Mouse (Mus musculus): ENCODE measurements around the gene Mrpl30. TPM values are rescaled to one million over a fixed set of nuclear protein-coding genes. Genes with fewer than 3 reads are reported as not detected.

The Mrpl30 gene
- total RNA-seq, 1 experiment from 2014 or later, result 220 TPM

GRCm38 (mm10) chr1:37894606-37895005 is 4.3 kb downstream of the Mrpl30 start:
- no peak for ATAC-seq (replicated peaks; ENCODE audit: low read depth, poor library complexity, severe bottlenecking)

GRCm38 (mm10) chr1:37899816-37900215 is 9.5 kb downstream of the Mrpl30 start:
- no peak for ATAC-seq (replicated peaks; ENCODE audit: low read depth, poor library complexity, severe bottlenecking)

- ATAC-seq (replicated peaks; ENCODE audit: low read depth, poor library complexity, severe bottlenecking), result no peak
Observed at GRCm38 (mm10) chr1:37900288-37900687, 10.0 kb downstream of the Mrpl30 start.

GRCm38 (mm10) chr1:37903178-37903577 is 12.9 kb downstream of the Mrpl30 start:
- ATAC-seq (replicated peaks; ENCODE audit: low read depth, poor library complexity, severe bottlenecking), result peak; percentile 88

- ATAC-seq (replicated peaks; ENCODE audit: low read depth, poor library complexity, severe bottlenecking), result no peak
Observed at GRCm38 (mm10) chr1:37912751-37913150, 22.5 kb downstream of the Mrpl30 start.

GRCm38 (mm10) chr1:37916393-37916792 is 26.1 kb downstream of the Mrpl30 start, which contains the start of gene Lyg2:
TSS of gene Lyg2 (minus strand) at chr1:37916493.
- no peak for ATAC-seq (replicated peaks; ENCODE audit: low read depth, poor library complexity, severe bottlenecking)

GRCm38 (mm10) chr1:37917666-37918065 is 27.4 kb downstream of the Mrpl30 start:
- no peak for ATAC-seq (replicated peaks; ENCODE audit: low read depth, poor library complexity, severe bottlenecking)

- ATAC-seq (replicated peaks; ENCODE audit: low read depth, poor library complexity, severe bottlenecking), result no peak
Observed at GRCm38 (mm10) chr1:37918096-37918495, 27.8 kb downstream of the Mrpl30 start.

- ATAC-seq (replicated peaks; ENCODE audit: low read depth, poor library complexity, severe bottlenecking), result no peak
Observed at GRCm38 (mm10) chr1:37922536-37922935, 32.3 kb downstream of the Mrpl30 start.

GRCm38 (mm10) chr1:37925971-37926370 is 35.7 kb downstream of the Mrpl30 start:
- ATAC-seq (replicated peaks; ENCODE audit: low read depth, poor library complexity, severe bottlenecking), result no peak

- no peak for ATAC-seq (replicated peaks; ENCODE audit: low read depth, poor library complexity, severe bottlenecking)
Observed at GRCm38 (mm10) chr1:37931806-37932205, 41.5 kb downstream of the Mrpl30 start.

Other genes with a start within 250 kb of the Mrpl30 start
- not detected in 2 replicates for gene 2010300C02Rik, start 170.4 kb upstream of the Mrpl30 start, total RNA-seq (2017)
- 10.5 and 11.5 TPM in 2 replicates for gene Tsga10, start 24.0 kb upstream of the Mrpl30 start, total RNA-seq (2017)
- 4.3 and 6.9 TPM in 2 replicates for gene Lipt1, start 18.7 kb upstream of the Mrpl30 start, total RNA-seq (2017)
- 22.7 and 36.1 TPM in 2 replicates for gene Mitd1, start 66 bp upstream of the Mrpl30 start, total RNA-seq (2017)
- not detected in 2 replicates for gene Lyg2, start 26.0 kb downstream of the Mrpl30 start, total RNA-seq (2017)
- not detected in 2 replicates for gene Lyg1, start 67.3 kb downstream of the Mrpl30 start, total RNA-seq (2017)
- 43.7 and 48.5 TPM in 2 replicates for gene Txndc9, start 107.4 kb downstream of the Mrpl30 start, total RNA-seq (2017)
- gene Eif5b, start 107.5 kb downstream of the Mrpl30 start, total RNA-seq (2017), result 41.0 and 70.5 TPM in 2 replicates
- gene Rev1, start 239.3 kb downstream of the Mrpl30 start, total RNA-seq (2017), result 41.5 and 47.1 TPM in 2 replicates

Measured in common myeloid progenitor, adult 5-6 weeks (primary cell).